Mouse (Mus musculus): ENCODE results near the gene Lrp6.

The Lrp6 gene

GRCm38 (mm10) chr6:134567986-134568556 is 1.3 kb upstream of the Lrp6 start:
- DNase-seq (ENCODE audit: low read depth): no peak

DNA sequence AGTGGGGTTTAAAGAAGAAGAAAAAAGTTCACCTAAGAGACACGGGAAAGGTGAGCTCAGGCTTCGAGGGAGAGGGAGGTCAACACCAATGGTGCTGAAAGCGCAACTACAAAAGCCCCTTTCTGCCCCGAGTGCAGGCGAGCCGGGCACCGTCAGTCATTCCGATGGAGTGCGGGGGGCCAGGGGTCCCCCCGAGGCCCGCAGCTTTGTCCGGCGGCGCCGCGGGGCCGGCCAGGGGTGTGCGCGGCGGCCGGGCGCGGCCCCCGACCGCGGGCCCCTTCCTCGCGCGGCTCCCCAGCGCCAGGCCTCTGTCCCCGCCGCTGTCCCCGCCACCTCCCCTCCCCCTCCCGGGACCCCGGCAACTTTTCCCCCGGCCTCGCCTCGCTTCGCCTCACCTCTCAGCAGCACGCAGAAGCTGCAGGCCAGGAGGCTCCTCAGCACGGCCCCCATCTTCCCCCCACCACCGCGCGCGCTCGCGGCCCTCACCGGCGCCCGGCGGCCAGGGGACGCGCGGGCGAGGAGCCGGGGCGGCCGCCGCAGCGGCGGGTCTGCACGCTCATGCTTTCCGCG is 432 bp downstream of the Lrp6 start:
- DNase-seq (ENCODE audit: low read depth): no peak

DNA sequence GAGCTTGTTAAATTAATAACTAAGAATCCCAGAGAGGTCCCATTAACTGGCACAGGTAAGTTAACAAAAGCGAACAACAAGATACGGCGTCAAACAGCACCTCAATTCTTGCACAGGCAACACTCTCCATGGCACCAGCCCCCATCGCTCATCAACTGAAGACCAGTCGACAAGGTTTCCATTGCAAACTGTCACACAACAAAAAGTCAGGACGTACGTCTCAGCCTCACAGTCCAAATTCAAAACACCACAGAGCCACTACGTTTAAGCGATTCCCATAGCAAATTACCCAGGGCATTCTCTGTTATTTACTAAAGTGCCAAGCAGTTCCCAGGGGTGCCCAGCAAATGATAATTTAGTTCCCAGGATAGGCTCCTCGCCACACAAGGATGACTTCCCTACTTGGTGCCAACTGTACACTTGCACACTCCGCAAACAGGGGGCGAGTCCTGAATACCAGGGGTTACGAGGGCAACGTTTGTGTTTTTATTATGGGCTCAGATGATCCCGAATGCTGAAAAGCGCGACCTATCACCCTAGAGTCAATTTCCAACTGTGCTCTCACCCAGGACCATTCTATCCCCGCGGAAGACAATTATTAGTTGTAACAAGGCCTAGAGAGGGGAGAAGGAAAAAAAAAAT is 1.0 kb downstream of the Lrp6 start:
- DNase-seq (ENCODE audit: low read depth): no peak

GRCm38 (mm10) chr6:134564539-134564938 is 2.2 kb downstream of the Lrp6 start:
- DNase-seq (ENCODE audit: low read depth): no peak

DNA sequence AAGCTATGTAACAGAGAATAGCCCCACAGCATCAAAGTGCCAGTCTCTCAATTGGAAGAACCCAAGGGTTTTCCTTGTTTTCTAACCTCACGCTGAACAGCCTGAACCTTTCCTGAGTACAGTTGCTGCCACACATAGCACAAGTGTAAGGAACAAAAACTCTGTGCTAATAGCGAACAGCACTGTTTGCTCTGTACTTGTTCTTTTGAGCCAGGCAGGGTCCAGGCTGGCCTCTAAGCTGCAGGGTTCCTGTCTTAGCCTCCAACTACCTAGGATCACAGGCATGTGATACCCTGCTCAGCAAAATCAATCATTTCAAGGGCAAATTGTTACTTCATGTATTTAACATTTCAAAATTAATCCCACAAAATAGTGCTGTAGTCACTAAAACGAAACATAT is 7.1 kb downstream of the Lrp6 start:
- DNase-seq (ENCODE audit: low read depth): no peak

GRCm38 (mm10) chr6:134558546-134559129 is 8.1 kb downstream of the Lrp6 start:
- DNase-seq (ENCODE audit: low read depth): no peak

- DNase-seq (ENCODE audit: low read depth): no peak
Measured at GRCm38 (mm10) chr6:134557043-134557442, 9.7 kb downstream of the Lrp6 start.

DNA sequence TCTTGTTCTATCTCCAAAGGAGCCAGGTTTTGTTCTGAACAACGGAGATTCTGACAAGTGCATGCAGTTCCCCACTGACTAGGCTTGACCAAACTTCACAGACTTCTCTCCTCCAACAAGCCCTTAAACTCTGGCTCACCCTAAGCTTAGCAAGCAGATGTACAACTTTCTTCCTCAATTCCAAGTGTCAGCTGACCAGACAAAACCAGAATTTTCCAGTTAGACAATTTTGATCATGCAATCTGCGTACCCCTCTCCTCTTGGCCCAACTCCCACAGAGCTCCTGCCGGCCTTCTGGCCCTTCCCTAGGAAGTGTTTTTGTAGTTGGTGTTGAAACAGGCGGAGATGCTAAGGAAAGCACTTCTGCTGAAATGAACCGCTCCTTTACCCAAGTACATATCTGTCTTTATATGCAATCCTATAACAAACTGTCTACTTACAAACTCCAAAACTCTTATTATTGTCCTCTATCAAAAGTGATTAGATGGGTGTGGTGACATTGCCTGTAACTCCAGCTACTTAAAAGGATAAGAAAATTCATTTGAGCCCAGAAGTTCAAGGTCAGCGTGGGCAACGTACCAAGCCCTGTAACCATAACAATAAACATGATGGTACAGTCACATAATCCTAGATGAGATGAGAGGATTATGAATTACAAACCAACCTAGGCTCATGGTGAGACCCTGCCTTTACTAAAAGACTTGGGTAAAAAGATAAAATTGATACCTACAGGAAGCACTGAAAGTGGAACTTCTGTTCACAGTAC is 10.4 kb downstream of the Lrp6 start:
- DNase-seq (ENCODE audit: low read depth): no peak

GRCm38 (mm10) chr6:134555178-134555577 is 11.6 kb downstream of the Lrp6 start:
- no peak for DNase-seq (ENCODE audit: low read depth)

GRCm38 (mm10) chr6:134554230-134554629 is 12.5 kb downstream of the Lrp6 start:
- DNase-seq (ENCODE audit: low read depth): no peak

DNA sequence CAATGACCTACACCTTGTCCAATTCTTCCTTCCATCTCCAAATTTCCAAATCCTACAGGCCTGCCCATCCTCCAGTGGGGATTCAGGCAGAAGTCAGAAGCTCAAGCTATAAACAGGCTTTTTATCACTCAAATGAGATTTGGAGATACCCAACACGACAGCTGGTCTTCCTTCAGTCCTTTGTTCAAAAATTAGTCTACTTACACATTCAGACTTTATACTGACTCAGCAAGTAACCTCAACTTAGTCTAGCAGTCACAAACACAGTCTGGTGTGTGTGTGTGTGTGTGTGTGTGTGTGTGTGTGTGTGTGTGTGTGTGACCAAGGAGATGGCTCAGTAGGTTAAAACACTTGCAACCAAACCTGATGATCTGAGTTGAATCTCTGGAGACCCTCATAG is 15.8 kb downstream of the Lrp6 start:
- no peak for DNase-seq (ENCODE audit: low read depth)

DNA sequence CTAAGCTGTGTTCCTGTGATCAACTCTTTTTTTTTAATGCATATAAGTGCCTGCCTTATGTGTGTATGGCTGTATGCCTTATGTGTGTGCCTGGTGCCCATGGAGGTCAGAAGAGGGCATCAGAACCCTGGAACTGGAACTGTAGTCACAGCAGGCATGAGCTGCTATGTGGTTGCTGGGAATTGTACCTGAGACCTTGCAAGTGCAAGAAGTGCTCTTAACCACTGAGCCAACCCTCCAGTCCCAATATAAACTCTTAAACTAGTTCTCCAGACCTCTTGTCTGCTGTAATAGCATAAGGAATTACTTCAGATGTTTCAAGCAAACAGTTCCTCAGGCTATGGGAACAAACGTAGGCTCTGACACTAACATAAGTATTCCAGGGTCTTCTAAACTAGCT is 16.4 kb downstream of the Lrp6 start:
- DNase-seq (ENCODE audit: low read depth): no peak

DNA sequence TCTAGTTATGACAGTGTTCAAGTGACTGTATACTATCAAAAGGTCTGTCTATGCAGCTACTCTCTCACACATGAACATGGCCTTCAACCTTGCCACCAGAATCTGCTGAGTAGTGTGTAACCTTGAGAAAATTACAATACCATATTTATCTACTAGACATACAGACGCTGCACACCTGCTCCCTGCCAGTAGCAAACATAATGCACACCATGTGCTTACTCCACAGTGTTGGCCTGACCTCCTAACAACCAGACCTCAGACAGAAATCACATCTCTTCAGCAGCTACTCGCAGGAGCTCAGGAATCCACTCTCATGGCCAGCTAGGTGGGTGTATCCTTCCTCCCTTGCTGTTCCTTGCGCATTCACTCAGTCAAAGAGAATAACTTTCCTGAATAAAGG is 21.9 kb downstream of the Lrp6 start:
- DNase-seq (ENCODE audit: low read depth): no peak

GRCm38 (mm10) chr6:134544093-134544492 is 22.7 kb downstream of the Lrp6 start:
- DNase-seq (ENCODE audit: low read depth): no peak

DNA sequence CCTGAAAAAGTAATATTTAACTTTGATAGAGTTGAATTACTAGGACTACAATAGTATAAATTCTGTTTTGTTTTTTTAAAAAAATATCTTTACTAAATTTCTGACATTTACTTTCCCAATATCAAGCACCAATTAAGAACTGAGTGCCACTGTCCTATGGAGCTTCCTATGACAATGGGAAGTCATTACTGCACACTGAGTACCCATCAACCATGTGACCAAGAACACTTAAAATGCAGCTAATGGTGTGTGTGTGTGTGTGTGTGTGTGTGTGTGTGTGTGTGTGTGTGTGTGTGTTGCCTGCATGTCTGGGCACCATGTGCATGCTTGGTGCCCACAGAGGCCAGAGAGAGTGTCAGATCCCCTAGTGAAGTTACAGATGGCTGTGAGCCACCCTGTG is 23.2 kb downstream of the Lrp6 start:
- DNase-seq (ENCODE audit: low read depth): no peak

GRCm38 (mm10) chr6:134542374-134542773 is 24.4 kb downstream of the Lrp6 start:
- DNase-seq (ENCODE audit: low read depth): no peak

DNA sequence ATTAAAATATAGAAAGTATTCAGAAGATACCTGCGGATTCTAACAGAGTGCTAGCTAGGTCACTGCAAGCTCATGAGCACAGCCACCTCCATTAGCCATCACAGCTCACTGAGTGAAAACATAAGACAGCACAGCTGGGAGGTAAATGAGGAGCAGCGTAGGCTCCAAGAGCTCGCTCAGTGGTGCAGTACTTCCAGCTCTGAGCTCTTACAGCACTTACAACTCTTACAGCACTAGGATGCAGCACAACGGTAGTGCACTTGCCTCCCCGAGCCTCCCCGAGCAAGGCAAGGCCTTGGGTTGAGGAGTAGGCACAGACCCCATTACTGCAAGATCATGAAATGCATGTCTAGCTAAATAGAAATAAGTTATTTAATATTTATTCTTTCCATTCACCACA is 26.6 kb downstream of the Lrp6 start:
- no peak for DNase-seq (ENCODE audit: low read depth)

- peak; percentile 24 for DNase-seq (ENCODE audit: low read depth)
Measured at GRCm38 (mm10) chr6:134539459-134539858, 27.3 kb downstream of the Lrp6 start.

DNA sequence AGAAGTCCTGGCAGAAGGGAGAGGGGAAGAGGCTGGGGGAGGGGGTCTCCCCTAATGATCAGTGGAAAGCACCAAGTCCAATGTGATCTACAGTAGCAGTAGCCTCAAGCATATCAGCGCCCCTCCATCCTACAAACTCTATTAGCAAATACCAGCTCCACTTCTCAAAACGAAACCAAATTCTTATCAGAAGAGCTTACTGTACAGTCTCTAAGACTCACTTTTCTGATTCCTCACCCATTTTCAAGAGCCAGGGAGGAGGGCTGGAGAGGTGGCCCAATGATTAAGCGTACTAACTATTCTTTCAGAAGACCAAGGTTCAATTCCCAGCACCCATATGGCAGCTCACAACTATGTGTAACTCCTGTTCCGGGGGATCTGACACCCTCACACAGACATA is 28.0 kb downstream of the Lrp6 start:
- DNase-seq (ENCODE audit: low read depth): no peak

- no peak for DNase-seq (ENCODE audit: low read depth)
Measured at GRCm38 (mm10) chr6:134537461-134538117, 29.2 kb downstream of the Lrp6 start.

- DNase-seq (ENCODE audit: low read depth): no peak
Measured at GRCm38 (mm10) chr6:134535169-134535568, 31.6 kb downstream of the Lrp6 start.

- no peak for DNase-seq (ENCODE audit: low read depth)
Measured at GRCm38 (mm10) chr6:134533021-134533420, 33.7 kb downstream of the Lrp6 start.
